Mouse (Mus musculus): Measurements from ENCODE around the gene Wdtc1. TPM values are rescaled to one million over a fixed set of nuclear protein-coding genes. Genes with fewer than 3 reads are reported as not detected.
A peak's percentile ranks its signal among the peaks of the same experiment; 100 is the strongest.

The Wdtc1 gene
- polyA plus RNA-seq, 2 experiments from 2014 or later, result 5.5 to 8.9 TPM

DNA sequence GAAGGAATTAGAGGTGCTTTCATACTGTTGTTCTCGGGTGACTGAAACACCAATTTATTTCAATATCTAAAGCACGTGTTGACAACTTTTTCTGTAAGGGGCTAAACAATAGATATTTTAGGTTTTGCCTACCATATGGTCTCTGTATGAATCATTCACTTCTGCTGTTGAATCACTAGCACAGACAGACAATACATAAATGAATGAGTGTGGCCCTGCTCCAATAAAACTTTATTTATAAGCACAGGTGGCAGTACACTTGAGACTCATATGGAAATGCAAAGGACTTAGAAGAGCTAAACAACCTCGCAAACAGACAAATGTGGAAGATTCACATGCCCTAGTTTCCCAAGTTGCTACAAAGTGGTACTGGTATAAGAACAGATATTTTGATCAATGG, 33.6 kb downstream of the Wdtc1 start:
- no peak for ATAC-seq

DNA sequence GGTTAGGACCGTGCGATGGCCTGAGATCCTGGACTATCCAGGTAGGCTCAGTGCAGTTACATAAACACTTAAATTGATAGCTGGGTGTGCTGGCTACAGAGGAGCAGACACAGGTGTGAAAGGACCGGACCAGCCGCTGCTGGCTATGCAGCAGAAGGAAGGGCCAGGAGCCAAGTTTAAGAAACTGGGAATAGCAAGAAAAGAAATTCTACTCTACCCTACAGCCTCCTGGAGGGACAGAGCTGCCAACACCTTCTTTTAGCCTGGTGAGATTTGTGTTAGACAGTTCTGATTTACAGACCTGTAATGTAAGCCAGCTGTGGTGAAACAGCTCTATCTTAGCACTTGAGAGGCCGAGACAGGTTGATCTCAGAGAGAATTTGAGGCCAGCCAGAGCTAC, 37.3 kb downstream of the Wdtc1 start:
- ATAC-seq, result no peak

DNA sequence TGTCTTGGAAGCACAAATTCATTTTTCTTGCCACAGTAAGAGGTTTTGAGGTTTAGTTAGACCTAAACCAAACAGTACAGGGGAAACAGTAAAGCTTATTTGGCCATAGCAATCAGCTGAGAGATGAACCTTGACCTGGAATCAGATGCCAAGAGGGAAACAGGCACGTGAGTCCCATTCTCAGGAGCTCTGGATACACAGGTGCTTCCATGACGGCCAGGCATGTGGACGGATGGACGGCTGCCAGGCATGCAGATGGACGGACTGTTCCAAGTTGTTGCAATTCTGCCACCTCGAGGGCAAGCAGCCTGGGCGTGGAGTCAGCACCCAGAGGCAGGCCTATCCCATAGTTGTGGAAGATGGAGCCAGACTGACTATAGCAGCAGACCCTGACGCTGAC, 38.4 kb downstream of the Wdtc1 start:
- ATAC-seq, result no peak

DNA sequence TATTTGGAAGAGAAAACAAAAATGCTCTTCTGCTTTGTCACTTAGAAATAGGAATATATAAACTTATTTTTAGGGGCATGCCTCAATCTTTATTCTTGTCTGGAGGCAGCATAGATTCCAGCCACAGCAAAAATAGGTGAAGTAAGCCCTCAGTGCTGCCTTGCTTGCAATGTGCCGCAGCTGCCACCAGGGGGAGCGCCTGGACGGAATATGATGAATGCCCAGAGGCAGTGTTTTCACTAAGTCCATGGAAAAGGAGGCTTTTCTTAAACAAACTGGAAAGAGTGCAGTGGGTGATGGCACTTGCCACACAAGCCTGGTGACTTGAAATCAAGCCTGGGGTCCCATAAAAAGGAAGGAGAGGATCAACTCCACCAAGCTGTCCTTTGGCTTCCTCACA, 43.3 kb downstream of the Wdtc1 start:
- ATAC-seq, result peak; percentile 40

DNA sequence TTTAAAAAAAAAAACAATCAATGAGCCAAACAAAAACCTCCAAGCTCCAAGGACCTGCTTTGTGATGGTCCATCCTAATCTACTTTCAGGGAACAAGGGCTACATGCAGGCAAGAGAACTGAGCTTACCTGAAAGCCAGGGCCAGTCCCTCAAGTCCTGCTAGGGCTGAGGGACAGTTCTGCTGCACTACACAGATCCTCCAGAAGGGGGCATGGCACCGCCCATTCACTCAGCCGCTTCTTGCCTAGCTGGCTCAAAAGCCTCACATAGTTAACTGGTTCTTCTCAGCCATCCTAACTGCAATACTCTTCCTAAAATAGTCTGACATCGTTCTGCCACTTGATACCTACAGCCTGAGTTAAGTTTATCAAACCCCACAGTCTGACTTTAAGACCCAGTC, 46.0 kb downstream of the Wdtc1 start:
- ATAC-seq, result no peak

DNA sequence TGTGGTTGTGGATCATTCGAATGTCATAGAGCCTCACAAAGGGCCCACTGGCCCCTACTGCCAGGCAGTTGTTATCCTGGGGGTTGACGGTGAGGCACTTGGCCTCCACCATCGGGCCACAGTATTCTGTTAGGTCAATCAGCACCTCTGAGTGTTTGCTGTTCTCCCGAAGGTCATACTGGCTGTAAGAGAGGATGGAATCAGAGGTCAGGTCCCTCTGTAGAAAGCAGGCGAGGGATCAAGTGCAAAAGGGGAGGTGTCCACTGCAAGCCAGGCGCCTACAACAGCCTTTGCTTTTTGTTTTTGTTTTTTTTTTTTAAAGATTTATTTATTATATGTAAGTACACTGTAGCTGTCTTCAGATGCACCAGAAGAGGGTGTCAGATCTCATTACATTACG, 47.5 kb downstream of the Wdtc1 start:
- no peak for ATAC-seq

DNA sequence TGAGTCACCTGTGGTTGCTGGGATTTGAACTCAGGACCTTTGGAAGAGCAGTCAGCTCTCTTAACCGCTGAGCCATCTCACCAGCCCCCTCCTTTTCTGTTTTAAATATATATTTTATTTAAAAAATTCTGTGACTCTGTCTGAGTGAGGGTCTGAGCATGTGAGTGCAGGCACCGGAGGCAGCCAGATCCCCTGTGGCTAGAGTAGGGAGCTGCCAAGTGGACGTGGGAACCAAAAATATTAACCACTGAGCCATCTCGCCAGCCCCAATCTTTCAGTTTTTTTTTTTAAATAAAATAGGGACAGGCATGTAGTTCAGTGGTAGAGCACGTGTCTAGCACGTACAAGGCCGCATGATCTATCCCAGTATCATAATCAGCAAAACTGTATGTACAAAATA, 48.5 kb downstream of the Wdtc1 start:
- no peak for ATAC-seq

DNA sequence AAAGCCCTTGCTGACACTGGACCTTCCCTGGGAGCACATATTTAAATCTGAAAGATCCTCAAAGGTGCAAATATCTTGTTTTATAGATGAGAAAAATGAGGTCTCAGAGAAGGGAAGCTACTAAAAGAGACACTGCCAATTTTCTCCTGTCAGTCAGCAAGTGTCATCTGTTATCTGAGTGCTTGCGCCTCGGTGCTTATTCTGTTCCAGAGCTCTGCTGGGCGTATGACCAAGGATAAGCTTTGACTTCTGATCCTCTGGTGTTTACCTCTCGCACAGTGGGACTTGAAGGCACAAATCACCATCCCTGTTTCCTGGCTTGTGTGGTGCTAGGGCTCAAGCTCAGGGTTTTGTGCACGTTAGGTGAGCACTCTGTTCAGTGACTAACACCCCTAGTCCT, 50.6 kb downstream of the Wdtc1 start:
- no peak for ATAC-seq

DNA sequence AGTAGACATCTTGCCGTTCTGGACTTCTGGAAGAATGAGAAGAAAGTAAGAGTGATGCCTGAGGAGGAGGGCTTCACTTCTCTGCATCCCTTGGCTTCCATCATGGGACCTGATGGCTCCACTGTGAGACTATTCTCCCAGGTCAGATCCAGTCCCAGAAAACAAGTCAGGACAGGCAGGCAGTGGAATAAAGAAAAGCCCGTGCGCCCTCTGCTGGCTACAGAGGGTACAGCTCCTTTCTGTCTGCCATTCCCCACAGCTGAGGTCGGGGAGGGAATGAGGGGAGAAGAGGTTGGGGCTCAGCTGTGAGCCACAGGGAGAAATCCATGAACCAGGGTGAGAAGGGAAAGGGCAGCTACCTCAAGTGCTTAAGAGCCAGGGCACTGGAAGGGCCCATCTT, 51.5 kb downstream of the Wdtc1 start:
- no peak for ATAC-seq

DNA sequence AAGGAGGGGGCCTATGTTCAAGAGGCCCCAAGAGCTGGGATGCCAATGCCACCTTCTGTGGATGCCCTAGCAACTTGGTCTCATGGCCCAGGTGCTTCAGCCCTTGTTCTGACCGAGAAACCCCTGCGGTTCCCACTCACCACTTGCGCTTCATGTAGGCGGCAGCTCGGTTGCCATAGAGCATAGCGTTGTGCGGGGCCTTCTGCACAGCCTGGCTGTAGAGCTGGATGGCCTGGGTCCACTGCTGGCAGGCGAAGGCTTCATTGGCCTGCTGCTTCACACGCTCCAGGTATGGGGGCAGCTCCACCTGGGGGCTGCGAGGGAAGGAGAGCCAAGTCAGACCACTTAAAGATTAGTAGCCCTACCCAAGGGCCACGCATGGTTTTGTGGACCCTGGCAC, 52.9 kb downstream of the Wdtc1 start:
- no peak for ATAC-seq

DNA sequence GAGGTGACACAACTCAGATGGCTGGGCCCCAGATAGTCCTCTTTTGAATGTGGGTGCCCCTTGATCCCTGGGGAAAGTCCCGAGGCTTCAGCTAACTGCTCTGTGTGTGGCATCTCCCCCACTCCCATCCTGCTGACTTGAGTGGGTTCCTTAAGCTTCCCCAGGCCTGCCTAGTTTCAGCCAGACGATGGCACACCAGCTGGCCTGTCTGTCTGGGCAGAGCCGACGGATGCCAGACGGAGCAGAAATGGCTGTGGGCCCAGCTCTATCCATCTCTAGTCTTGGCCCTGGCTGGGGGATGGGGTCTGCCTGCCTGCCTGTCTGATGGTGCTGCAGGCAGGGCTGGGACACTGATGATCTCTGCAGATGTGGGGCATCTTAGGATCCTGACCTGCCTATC, 53.6 kb downstream of the Wdtc1 start:
- no peak for ATAC-seq

DNA sequence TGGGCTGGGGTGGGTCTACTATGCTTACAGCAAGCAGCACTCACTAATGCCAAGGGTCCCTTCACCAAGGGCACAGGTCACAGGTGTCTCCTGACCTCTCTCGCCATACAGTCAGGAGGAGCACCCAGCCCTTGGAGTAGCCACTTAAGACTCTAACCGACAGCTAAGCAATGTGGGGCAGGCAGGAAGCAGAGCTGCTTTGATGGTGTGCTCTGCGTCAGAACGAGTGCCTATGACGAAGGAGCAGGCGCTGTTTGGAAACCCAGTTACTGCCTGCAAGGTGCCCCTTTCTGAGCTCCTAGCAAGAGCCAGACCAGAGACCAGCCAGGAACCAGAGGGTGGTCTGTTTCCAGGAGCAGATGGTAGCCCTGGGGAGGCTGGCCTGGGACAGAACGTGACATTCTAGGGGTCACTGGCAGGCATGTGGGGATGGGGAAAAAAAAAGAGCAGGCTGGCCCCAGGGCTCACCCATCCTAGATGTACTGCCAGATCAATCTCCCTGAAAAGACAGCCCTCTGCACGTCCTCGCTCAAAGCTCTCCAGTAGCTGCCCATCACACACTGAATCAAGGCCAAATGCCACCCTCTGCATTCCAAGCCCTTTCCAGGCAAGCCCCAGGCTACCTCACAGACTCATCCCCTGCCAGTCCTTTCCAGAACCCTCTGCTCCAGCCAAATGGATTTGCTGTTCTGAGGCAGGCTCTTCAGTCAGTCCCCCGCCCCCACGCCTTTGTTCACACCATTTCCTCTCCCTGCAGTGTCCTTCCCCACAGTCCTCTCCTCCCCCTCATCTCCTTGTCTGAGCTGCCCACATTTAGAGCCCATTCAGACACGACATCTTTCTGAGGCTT, 54.5 kb downstream of the Wdtc1 start:
- ATAC-seq, result no peak

DNA sequence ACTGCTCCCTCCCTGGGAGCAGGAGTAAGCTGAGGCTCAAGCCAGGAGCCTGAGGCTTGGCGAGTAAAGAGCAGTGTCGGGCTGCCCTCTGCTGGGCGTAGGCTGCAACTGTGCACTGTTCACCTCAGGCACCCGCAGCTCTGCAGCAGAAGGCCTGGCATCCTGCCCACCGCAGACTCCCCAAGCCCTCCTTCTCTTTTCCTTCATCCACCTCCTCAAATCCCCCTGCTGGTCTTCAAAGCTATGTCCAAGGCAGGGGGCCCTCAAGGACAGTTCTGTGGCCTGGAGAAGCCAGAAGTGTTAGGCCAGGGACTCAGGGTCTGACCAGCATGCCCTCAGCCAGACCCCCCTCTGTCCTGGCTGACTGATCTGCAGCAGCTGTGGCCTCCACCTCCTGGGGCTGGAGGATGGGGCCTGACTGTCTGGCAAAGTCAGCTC, 55.5 kb downstream of the Wdtc1 start:
- ATAC-seq, result peak; percentile 77

DNA sequence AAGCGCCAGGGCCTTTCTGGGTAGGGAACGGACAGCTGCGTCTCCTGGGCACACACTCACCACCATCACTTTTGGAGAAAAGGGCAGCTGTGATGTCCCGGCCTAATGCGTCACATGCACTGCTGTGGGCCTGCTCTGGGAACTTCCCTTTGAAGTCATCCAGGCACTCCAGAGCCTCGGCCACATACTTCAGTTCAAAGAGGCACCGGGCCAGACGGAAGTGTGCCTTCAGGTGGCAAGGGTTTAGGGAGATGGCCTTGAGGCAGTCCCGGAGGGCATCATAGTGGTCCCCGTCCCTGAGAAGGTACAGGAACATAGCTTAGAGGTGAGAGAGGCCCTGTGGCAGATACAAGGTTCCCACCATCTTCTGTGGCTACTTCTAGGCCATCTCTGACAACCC, 55.9 kb downstream of the Wdtc1 start:
- no peak for ATAC-seq

DNA sequence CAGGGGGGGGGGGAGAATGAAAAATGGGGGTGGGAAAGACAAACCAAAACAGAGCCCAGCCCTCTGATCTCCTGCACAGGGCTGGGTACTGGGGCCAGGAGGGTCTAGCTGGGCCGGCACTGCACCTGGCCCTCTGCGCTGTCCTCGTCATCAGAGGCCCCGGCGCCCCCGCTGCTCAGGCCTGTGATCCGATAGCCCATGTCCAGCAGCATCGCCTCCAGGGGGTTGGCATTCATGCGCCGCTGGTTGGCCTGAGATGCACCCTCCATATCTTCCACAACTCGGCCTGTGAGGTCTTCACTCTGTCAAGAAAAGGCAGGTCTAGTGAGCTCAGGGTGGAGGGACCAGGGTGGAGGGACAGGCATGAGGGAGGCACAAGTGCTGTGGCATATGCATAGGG, 59.2 kb downstream of the Wdtc1 start:
- ATAC-seq, result no peak

DNA sequence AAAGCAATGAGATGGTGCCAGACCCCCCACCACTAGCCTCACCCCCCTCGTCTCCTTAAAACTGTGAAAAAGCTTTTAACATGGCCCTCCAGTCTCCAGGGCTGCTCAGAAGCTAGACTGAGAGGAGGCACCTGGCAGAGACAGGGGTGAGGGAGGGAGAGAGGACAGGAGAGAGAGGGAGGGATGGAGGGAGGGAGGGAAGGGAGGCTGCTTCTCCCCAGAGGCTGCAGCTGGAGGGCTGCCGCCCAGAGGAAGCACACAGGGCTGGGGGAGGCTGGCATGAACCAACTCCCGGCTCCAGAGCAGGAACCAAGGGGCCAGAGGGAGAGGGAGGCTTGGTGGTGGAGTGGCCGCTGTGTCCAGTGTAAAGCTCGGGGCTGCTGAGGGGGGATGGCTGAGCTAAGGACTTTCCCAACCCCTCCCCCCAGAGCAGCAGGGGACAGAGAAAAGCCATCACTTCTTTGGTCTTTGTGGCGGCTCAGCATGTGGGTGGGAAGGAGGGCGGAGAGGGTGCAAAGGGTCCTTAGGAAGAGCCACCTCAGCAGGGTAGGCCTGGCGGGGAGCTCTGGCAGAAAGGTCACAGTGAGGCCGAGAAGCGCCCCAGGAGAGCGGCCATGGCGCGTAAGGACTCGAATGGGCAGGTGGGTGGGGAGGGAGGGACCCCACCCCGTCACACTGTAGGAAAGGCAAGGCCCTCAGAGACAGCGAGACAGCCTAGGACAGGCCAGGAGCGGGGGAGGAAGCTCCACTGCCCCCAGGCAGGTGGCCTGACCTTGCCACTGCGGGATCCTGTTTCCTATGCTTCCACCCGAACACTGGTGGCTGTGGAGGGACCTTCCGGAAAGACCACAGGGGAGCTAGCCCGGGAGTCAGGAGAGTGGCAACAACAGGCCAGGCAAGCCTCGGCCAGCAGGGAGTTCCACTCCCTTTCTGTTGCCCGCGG, 60.1 kb downstream of the Wdtc1 start:
- no peak for ATAC-seq

DNA sequence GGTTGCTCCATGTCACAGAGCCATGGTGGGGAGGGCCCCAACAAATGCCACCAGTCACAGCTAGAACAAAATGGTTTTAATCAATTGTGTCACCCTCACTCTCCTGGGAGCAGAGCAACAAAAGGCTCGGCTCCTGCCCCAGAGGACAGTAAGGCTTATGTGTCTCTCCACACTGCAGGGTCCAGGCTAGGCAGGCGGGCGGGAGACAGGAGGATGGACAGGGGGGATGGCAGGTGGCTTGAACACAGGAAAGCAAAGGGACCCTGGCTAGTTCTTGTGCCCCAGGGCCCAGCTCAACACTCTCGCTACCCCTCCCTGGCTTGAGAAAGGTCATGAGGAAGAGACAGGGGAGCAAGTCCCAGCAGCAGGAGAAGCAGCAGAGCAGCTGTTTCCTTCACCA, 60.9 kb downstream of the Wdtc1 start:
- ATAC-seq, result no peak

DNA sequence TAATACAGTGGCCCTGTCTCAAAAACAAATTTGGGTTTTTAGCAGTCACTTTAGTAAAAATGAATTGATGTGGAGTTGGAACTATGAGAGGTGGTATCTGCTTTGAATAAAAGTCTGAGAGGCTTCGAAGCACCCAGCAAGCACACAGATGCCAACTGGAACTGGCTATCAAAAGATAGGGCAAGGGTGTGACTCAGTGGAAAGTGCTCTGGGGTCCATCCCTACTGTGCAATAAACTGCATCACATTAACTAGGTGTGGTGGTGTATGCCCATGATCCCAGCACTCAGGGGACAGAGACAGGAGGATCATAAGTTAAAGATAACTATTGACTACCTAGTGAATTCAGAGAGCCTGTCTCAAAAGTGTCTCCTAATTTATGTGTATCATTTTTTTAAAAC, 62.0 kb downstream of the Wdtc1 start:
- no peak for ATAC-seq

DNA sequence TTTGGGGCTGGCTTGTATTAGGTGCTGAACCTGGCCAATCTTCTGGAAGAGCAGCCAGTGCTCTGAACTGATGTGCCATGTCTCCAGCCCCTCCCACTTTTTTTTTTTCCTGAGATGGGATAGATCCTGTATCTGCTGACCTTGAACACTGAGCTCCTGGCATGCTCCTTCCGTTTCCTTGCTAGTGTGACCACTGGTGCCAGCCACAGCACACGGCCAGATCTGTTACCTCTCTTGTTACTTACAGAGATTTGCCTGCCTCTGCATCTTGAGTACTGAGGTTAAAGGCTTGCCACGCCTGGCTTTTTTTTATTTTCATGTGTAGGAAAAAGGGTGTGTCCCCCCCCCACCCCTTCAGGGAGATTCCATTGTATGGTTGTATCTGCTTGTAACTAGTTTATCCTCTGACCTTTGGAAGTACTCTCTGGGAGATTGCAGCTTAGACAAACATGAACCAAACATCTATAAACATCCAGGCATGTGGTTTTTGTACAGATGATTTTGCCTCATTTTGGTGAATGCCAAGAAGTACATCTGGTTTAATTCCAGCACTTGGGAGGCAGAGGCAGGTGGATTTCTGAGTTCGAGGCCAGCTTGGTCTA, 66.7 kb downstream of the Wdtc1 start:
- ATAC-seq, result no peak

DNA sequence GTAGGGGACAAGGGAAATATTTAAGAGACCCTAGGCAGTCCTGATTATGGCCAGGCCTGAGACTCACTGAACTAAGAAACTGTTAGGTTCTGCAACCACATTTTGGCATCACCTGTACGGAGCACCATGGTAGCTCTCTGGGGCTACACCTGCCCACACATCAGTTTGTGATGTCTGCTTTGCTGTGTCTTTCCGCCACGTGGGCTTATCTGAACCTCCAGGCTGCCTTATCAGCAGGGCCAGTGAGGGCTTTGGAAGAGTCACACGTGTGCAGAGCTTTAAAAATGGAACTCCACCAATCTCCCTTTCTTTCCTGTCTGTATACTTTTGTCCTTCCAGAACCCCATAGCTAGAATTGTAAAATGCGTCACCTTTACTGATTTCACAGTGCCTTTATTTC, 67.3 kb downstream of the Wdtc1 start:
- ATAC-seq, result no peak

DNA sequence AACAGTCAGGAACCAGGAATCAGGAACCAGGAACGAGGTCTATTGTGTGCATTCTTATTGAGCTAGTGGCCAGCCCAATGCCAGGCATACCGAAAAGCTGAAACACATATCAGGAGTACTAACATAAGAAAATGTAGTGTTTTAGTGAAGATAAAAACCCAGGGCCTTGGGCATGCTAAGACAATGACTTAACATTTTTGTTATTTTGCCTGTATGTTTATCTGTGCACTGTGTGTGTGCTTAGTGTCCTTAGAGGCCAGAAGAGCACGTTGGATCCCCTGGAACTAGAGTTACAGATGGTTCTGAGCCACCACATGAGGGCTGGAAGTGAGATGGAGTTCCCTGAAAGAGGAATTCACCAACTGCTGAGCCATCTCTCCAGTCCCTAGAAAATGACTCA, 68.0 kb downstream of the Wdtc1 start:
- no peak for ATAC-seq

DNA sequence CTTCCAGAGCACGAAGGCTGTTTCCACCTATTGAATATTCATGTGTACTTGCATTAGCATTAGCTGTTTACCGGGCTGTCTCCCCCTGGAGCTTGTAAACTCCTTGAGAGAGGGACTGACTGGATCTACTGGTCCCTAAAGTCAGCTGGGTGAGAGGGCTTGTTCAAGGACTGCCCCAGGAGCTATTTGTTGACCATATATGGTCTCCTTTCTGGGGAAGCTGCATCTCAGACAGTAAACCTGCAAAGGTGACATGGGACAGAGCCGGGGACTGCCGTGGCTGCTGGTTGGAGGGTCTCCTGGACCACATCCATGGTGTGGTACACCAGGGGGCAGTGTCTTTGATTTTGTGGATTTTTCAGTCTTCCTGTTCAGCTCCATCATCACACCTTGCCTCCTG, 70.6 kb downstream of the Wdtc1 start:
- no peak for ATAC-seq

DNA sequence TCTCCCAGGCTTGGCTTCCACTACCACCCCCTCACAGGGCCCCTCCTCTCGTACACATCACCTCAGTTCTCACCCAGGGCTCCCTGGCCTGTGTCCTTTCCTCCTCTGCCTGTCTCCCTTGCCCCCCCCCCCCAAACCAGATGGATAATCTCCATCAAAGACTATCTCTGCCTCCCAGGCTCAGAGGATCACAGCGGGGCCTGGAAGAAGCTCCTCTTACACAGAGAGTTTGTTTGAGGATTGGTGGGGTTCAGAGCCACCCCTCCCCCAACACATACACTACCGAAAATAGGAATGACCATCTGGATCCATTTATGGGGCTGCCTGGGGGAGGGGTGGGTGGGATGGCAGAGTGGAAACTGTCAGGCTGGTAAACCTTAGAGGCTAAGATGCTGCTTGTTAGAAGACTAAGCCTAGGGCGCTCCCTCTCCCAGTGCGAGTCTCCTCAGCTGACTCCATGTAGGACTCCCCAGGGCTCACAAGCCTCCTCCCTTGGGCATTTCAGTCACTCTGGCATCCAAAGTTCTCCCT, 71.3 kb downstream of the Wdtc1 start:
- no peak for ATAC-seq
